Mouse (Mus musculus) urinary bladder, postnatal 4 days (tissue): ENCODE measurements around the gene Fam81b.

Source experiments
- DNase-seq, 2 experiments: peaks; one replicate each; pipeline ENCODE4 v3.0.0; 2021 to 2022; ENCODE audit warnings: low spot score in 2 of 2

Gene Fam81b

DNA sequence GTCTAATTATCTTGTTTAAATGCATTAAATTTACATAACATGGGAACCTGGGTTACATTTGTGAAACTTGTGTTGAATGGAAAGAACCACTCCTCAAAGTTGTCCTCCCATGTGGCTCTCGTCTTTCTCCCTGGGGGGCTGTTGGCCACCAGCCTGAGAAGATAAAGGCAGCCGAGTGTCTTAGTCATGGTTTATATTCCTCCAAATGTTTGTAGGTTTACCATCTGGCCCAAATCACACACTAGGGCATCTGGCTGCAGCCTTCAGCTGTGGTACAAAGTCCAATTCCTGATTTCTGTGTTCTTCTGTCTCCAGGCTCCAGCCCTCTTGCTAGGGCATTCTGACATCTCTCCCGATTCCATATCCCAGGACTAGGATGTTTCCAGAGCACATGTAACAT is 114.6 kb downstream of the Fam81b start:
- DNase-seq = no peak

DNA sequence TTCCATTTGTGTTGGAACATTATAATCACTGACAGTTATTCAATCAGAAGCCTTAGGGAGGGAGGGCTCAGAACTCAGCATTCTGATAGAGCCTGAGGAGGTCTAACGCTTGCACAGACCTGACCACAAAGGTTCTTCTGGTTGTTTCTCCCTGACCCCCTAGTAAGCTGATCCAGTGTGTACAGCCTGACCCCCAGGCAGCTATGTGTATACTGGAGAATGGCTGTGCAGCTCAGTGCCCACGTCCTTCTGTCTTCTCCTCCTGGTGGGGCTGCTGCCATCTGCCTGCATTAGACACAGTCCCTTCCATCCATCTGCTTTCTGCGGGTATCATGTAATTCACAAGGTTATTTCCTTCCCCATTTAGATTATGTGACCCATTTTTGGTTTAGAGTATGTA is 115.7 kb downstream of the Fam81b start:
- DNase-seq = no peak

DNA sequence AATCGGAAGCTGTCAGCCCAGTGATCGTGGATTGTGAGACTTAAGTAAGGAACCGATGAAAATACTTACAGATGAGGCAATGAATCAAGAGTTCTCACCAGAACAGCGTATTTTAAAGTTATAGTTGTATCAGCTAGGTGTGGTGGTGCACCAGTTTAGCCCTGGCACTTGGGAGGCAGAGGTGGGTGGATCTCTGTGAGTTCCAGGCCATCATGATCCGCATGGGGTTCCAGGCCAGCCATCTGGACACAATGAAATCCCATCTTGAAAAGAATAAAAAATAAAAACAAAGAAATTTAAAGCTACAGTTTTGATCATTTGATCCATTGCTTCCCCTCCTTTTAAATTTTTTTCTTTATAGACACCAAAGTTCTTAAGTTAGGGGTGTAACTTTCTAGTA is 117.2 kb downstream of the Fam81b start:
- no peak for DNase-seq

DNA sequence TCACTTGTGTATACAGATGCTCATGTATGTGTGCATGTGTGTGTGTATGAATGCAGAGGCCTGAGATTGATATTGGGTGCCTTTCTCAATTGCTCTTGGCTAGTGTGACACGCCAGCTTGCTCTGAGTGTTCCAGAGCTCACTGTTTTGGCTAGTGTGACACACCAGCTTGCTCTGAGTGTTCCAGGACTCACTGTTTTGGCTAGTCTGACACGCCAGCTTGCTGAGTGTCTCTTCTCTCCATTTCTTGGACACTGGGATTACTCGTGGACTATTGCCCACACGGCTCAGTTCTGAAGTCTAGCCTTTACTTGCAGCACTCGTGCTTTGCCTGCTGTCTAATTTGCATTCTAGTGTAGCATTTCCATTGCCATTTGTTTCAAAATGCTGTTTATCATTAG is 126.2 kb downstream of the Fam81b start:
- DNase-seq = no peak

DNA sequence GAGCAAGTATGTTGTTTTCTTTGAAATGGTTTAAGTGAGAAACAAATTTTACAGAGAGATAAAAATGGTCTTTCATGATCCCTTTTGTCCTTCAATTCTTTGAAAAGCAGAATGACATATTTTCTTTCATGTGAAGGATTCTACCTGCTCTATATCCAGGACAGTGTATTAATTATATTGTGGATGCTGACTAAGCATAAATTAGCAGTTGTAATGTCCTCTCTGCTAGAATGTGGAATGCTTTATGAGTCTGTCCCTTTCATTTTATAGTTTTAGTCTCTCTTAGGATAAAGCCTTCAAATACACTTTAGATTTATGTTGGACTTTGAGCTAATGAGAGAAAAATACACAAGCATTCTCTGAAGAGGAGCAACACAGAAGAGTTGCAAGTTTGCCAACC is 130.6 kb downstream of the Fam81b start:
- no peak for DNase-seq

DNA sequence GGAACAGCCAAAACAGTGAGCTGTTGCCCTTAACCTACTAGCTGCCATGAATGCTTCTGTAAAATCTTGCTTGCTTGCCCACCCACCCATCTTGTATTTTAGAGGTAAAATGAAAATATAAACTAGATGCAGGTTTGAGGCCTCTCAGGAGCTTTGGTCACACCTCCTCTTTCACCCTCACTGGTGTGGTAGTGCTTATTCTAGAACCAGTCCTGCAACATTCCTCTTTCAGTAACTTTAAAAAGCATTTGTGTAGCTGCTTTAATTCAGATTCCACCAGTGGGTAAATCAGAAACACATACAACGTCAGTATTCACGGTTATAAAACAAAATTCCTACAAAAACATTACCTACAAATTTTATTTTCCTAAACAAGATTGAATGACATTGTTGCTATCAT is 144.3 kb downstream of the Fam81b start:
- no peak for DNase-seq

DNA sequence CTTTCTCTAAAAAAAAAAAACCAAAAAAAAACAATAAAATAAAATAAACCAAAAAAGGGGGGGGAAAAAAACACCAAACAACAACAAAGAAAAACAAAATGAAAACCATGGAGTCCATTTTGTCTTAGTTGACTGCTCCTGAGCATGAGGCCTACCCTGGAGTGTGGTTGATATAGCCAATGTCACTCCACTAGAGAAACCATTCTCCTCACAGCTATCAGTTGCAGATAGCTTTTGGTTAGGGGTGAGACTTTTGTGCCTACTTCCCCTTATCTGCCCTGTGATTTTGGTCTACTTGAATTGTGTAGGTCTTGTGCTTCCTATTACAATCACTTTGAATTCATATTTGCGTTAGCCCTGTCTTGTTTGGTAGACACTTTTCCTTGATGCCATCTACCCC is 147.4 kb downstream of the Fam81b start:
- no peak for DNase-seq

DNA sequence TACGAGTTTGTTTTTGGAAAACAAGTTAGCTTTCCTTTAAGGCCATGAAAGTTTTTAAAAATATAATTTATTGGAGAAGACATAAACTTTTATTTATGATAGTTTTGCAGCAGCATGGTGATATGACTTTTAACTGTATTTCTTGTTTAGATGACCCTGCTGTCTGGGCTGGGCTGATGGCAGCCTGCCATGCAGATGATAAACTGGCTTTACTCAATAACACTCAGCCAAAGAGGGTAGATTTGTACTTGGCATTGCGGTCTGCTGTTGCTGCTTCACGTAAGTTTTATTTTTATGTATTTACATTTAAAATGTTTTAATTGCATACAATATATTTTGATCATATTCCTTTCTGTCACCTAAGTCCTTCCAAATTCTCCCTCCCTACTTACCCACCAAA is 147.8 kb downstream of the Fam81b start:
- no peak for DNase-seq
